Mouse (Mus musculus): ENCODE measurements around the gene Chchd6.

GRCm38 (mm10) chr6:89419066-89419815 is 176.2 kb downstream of the Chchd6 start:
- TF ChIP-seq POLR2A (IDR thresholded peaks at IDR 0.05; ENCODE audit: low read depth, low read length), result no peak
- no peak for TF ChIP-seq CTCF (IDR thresholded peaks at IDR 0.05; ENCODE audit: extremely low read depth, insufficient read depth, insufficient read length, insufficient replicate concordance)
